Comparison of ENCODE assay signal across 23 mouse cellular contexts in the genomic region with DNA sequence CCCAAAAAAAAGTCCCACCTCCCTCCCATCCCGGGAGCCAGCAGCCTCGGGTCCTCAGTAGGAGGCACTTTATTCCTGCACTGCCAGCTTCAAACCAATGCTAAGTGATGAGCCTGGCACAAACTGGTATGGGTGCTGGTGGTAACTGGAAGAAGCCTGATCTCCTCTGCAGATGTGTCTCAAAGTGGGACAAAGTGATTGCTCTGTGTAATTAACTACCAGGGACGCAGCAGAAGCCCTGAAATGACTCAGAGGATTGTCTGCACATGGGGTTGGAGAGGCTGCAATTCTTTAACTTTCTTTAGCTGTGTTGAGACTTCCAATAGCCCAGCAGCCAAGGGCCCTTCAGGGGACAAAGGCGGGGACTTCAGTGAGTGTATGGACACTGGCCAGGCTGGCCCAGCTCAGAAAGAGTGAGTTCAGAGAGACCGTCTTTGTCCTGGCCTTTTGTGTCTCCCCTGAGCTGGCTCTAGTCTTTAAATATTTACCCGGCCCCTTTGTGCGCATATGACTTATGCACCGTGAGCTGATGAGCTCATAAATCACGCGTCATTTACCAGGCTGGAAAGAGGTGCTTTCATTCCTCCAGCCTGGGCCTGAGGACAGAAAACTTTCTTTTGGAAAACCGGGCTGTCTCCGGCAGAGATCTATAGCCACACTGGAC. TPM values are rescaled to one million over a fixed set of nuclear protein-coding genes. Genes with fewer than 3 reads are reported as not detected.
DNase-seq lines count a peak whose midpoint lies in the region; ATAC-seq lines count a peak whose summit lies in the region.
"Had no signal": no experiment of that assay in that cellular context is flagged by ENCODE, and none has a peak within 500 bp of the region (broad histone marks: within the 10 kb centered on the region; RNA-seq: fewer than 3 reads in every experiment).

No protein-coding gene starts in this region.

- peak overlapping the region; percentile 11 for H3K4me3 ChIP-seq in hindbrain, embryonic 10.5 days
- no peak overlapping the region for H3K4me3 ChIP-seq in hindbrain, embryonic 12.5 days
- H3K4me3 ChIP-seq in midbrain, embryonic 16.5 days (ENCODE audit: low read depth, low read length), result no peak overlapping the region
- H3K4me3 ChIP-seq: forebrain, embryonic 13.5 days; gastrocnemius, adult 2 months; limb, embryonic 13.5 days; liver, embryonic 15.5 days had no signal

- WGBS in hindbrain, embryonic 10.5 days, result 17% methylated on average over 12 of the region's 12 CpGs
- WGBS in hindbrain, embryonic 12.5 days, result 15% methylated on average over 12 of the region's 12 CpGs
- 4% methylated on average over 12 of the region's 12 CpGs for WGBS in midbrain, embryonic 16.5 days

- H3K9me3 ChIP-seq in hindbrain, embryonic 10.5 days, result no peaks in the 10 kb centered on the region
- no peaks in the 10 kb centered on the region for H3K9me3 ChIP-seq in hindbrain, embryonic 12.5 days (replicated peaks)
- H3K9me3 ChIP-seq in midbrain, embryonic 16.5 days (replicated peaks; ENCODE audit: control insufficient read depth, low read length, poor library complexity, severe bottlenecking), result no peaks in the 10 kb centered on the region
- H3K9me3 ChIP-seq: forebrain, embryonic 13.5 days; limb, embryonic 13.5 days; liver, embryonic 15.5 days had no signal

- peaks cover 90% of the 10 kb centered on the region for H3K27me3 ChIP-seq in hindbrain, embryonic 10.5 days (ENCODE audit: insufficient read depth, poor library complexity, severe bottlenecking)
- peaks cover 87% of the 10 kb centered on the region for H3K27me3 ChIP-seq in hindbrain, embryonic 12.5 days
- peaks cover 67% of the 10 kb centered on the region for H3K27me3 ChIP-seq in midbrain, embryonic 16.5 days (ENCODE audit: control insufficient read depth, insufficient read depth, low read depth, low read length)

- H3K27ac ChIP-seq in hindbrain, embryonic 10.5 days, result peak overlapping the region; percentile 79
- H3K27ac ChIP-seq in hindbrain, embryonic 12.5 days, result no peak overlapping the region
- no peak overlapping the region for H3K27ac ChIP-seq in midbrain, embryonic 16.5 days (ENCODE audit: low read length)
- H3K27ac ChIP-seq: forebrain, embryonic 13.5 days; gastrocnemius, adult 2 months; limb, embryonic 13.5 days; liver, embryonic 15.5 days had no signal

- ATAC-seq in hindbrain, embryonic 12.5 days (ENCODE audit: low FRiP score), result no peak
- ATAC-seq in midbrain, embryonic 16.5 days, result no peak
- ATAC-seq in cerebellum, adult (ENCODE audit: insufficient number of reproducible peaks, low FRiP score, low TSS enrichment), result no peak
- no peak for ATAC-seq in frontal cortex, adult (ENCODE audit: low TSS enrichment)
- ATAC-seq: forebrain, embryonic 13.5 days; inflammation-experienced regulatory T-cells, adult 6 months had no signal

- DNase-seq in hindbrain, embryonic 10.5 days (ENCODE audit: low spot score), result peak; percentile 51
- DNase-seq in MN1 (ENCODE audit: low spot score), result peak; percentile 62
- DNase-seq in embryo, embryonic 10.5 days (ENCODE audit: low spot score), result peak; percentile 81
- no peak for DNase-seq in layer of hippocampus, adult 9-11 months
- DNase-seq: adrenal gland, postnatal 25 days; cerebellum, postnatal 25 days; gastrocnemius, adult 2 months; heart, adult 11 months; right cerebral cortex, postnatal 25 days; thymus, adult 18-20 months had no signal

- no peak overlapping the region for H3K4me2 ChIP-seq in hindbrain, embryonic 12.5 days (replicated peaks)
- H3K4me2 ChIP-seq in midbrain, embryonic 16.5 days (ENCODE audit: low read length), result no peak overlapping the region
- H3K4me2 ChIP-seq: forebrain, embryonic 13.5 days; limb, embryonic 13.5 days; liver, embryonic 15.5 days had no signal

- H3K36me3 ChIP-seq in hindbrain, embryonic 10.5 days, result no peaks in the 10 kb centered on the region
- H3K36me3 ChIP-seq in hindbrain, embryonic 12.5 days, result no peaks in the 10 kb centered on the region
- H3K36me3 ChIP-seq in midbrain, embryonic 16.5 days (ENCODE audit: control insufficient read depth, insufficient read depth, low read length), result no peaks in the 10 kb centered on the region
- H3K36me3 ChIP-seq: G1E; limb, embryonic 13.5 days; liver, embryonic 15.5 days had no signal

- H3K9ac ChIP-seq in hindbrain, embryonic 12.5 days, result no peak overlapping the region
- 0 out of 2 replicates have a peak overlapping the region, but pooled peaks have one; percentile 30 for H3K9ac ChIP-seq in midbrain, embryonic 16.5 days (ENCODE audit: low read depth, low read length)
- H3K9ac ChIP-seq: forebrain, embryonic 13.5 days; limb, embryonic 13.5 days; liver, embryonic 15.5 days had no signal

- peaks cover 88% of the 10 kb centered on the region for H3K4me1 ChIP-seq in hindbrain, embryonic 10.5 days (replicated peaks)
- peaks cover 61% of the 10 kb centered on the region for H3K4me1 ChIP-seq in hindbrain, embryonic 12.5 days
- H3K4me1 ChIP-seq in midbrain, embryonic 16.5 days (ENCODE audit: control insufficient read depth, insufficient read depth, low read length), result peaks cover 20% of the 10 kb centered on the region

RNA-seq across cellular contexts. Expression of a gene that starts 0.8 kb away (rescaled TPM):
- 9.2 and 17.3 TPM in 2 replicates for polyA plus RNA-seq in hindbrain, embryonic 10.5 days (2016; fragmentation: Nextera tagmentation; extraction: Ambion mirVana)
- 1.2 and 2.1 TPM in 2 replicates for polyA plus RNA-seq in hindbrain, embryonic 12.5 days (2016; fragmentation: Nextera tagmentation; extraction: Ambion mirVana)
- 0.19 and 0.41 TPM in 2 replicates for polyA plus RNA-seq in midbrain, embryonic 16.5 days (2015; fragmentation: Nextera tagmentation; extraction: Ambion mirVana)
- polyA plus RNA-seq: C2C12; embryonic facial prominence, embryonic 14.5 days; forebrain, embryonic 13.5 days; G1E; heart, postnatal 0 days; inflammation-experienced regulatory T-cells, adult 6 months; kidney, embryonic 16.5 days; limb, embryonic 13.5 days; liver, embryonic 15.5 days had no signal

RNA-seq across cellular contexts. Expression of a gene that starts 4.8 kb away (rescaled TPM):
- 22.3 and 29.1 TPM in 2 replicates for polyA plus RNA-seq in hindbrain, embryonic 10.5 days (2016; fragmentation: Nextera tagmentation; extraction: Ambion mirVana)
- polyA plus RNA-seq in hindbrain, embryonic 12.5 days (2016; fragmentation: Nextera tagmentation; extraction: Ambion mirVana), result 25.3 and 25.6 TPM in 2 replicates
- 20.6 and 20.7 TPM in 2 replicates for polyA plus RNA-seq in midbrain, embryonic 16.5 days (2015; fragmentation: Nextera tagmentation; extraction: Ambion mirVana)

RNA-seq across cellular contexts. Expression of a gene that starts 18.2 kb away (rescaled TPM):
- polyA plus RNA-seq in hindbrain, embryonic 10.5 days (2016; fragmentation: Nextera tagmentation; extraction: Ambion mirVana), result 7.0 and 7.9 TPM in 2 replicates
- polyA plus RNA-seq in hindbrain, embryonic 12.5 days (2016; fragmentation: Nextera tagmentation; extraction: Ambion mirVana), result 13.1 and 16.2 TPM in 2 replicates
- polyA plus RNA-seq in midbrain, embryonic 16.5 days (2015; fragmentation: Nextera tagmentation; extraction: Ambion mirVana), result 13.8 and 16.2 TPM in 2 replicates

RNA-seq across cellular contexts. Expression of a gene that starts 26.6 kb away (rescaled TPM):
- polyA plus RNA-seq in hindbrain, embryonic 10.5 days (2016; fragmentation: Nextera tagmentation; extraction: Ambion mirVana), result 3.0 and 3.3 TPM in 2 replicates
- 2.5 and 3.8 TPM in 2 replicates for polyA plus RNA-seq in hindbrain, embryonic 12.5 days (2016; fragmentation: Nextera tagmentation; extraction: Ambion mirVana)
- 6.4 and 9.5 TPM in 2 replicates for polyA plus RNA-seq in midbrain, embryonic 16.5 days (2015; fragmentation: Nextera tagmentation; extraction: Ambion mirVana)
- polyA plus RNA-seq: G1E; inflammation-experienced regulatory T-cells, adult 6 months had no signal

RNA-seq across cellular contexts. Expression of a gene that starts 33.3 kb away (rescaled TPM):
- polyA plus RNA-seq in hindbrain, embryonic 10.5 days (2016; fragmentation: Nextera tagmentation; extraction: Ambion mirVana), result 276 and 327 TPM in 2 replicates
- polyA plus RNA-seq in hindbrain, embryonic 12.5 days (2016; fragmentation: Nextera tagmentation; extraction: Ambion mirVana), result 257 and 282 TPM in 2 replicates
- polyA plus RNA-seq in midbrain, embryonic 16.5 days (2015; fragmentation: Nextera tagmentation; extraction: Ambion mirVana), result 117 and 136 TPM in 2 replicates
